Mouse (Mus musculus) mouse trophoblast stem cell (cell line): Measurements from ENCODE around the gene Vmn2r26.
"Not testable (repeated sequence)": the region's sequence is repeated elsewhere in the genome, so short reads cannot be mapped to it uniquely, and the experiment has no call there.

Experiments
- in situ Hi-C, 2 experiments: fragments of 300-500 bp; cut with MseI, MboI; formaldehyde crosslinking; loops; 2 replicates in 1 of 2; 3 replicates in 1 of 2; pipeline ENCODE4 v1.15.1; 2025

Vmn2r26 gene

GRCm38 (mm10) chr6:124024268-124024667 lies at the start of gene Vmn2r26:
Gene Vmn2r26, plus strand, starts transcription at chr6:124024568.
- in situ Hi-C loops, result loop anchor here in 1 of 2 experiments (5.0 kb wide), 1 partner anchor 167 kb away; no protein-coding TSS in a partner anchor

- in situ Hi-C loops, result loop anchor here in 1 of 2 experiments (5.0 kb wide), 1 partner anchor 164 kb away; no protein-coding TSS in a partner anchor
These were observed 3.5 kb upstream of the Vmn2r26 start for GRCm38 (mm10) chr6:124020841-124021240.

GRCm38 (mm10) chr6:124048388-124048787 lies 24.0 kb downstream of the Vmn2r26 start:
- in situ Hi-C loops, result loop anchor here in 1 of 2 experiments (10.0 kb wide), 1 partner anchor 214 kb away; no protein-coding TSS in a partner anchor

DNA sequence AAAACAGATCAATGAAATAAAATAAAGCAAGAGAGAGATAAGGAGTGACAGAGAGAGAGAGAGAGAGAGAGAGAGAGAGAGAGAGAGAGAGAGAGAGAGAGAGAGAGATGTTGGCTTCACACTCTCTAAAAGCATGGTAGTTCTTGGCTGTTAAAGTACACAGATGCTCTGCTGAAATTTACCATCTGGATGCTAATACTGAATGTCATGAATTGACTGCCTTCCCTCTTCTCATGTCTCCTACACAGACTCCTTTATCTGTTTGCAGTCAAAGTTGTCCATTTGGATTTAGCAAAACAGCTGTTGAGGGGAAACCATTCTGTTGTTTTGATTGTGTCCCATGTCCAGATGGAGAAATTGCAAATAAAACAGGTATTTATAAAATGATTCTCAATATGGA lies 29.2 kb downstream of the Vmn2r26 start:
- in situ Hi-C loops, result not testable (repeated sequence)

GRCm38 (mm10) chr6:124102334-124102733 lies 78.0 kb downstream of the Vmn2r26 start:
- in situ Hi-C loops, result no loop called here
